Mouse (Mus musculus): ENCODE measurements at regions not wholly inside any gene's neighbourhood (a gene's known extent, or its start where the extent isn't known, plus 50 kb on each side); places are given as distances from the start of the nearest gene placed in this dataset.

DNA sequence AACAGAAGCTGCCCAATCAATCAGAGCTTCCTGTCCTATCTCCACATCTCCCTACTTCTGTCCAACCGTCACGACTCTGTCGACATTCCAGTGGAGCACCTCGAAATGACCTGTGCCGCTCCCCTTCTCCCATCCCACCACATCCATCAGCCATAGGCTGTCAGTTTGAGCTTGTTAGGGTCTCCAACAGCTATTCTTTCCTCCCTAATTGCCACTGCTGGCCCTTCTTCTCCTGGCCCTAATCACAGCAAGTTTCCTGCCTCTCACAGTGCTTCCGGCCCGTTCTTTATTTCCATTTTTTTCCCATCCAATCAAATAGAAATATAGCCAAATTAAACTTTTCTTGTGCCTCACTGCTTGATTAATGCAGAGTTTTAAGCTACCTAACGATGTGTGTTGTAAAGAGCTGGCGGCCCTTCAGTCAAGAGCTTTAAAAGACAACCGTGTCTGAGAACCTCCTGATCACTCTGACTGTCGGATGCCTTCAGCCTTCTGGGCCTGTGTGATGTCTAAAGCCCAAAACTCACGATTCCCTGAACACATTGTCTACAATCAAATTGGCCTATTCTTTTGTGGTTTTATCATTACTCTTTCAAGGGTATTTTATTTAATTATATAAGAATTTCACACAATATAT is 270.3 kb downstream of the Tgfb2 start:
- DNase-seq = no peak

- DNase-seq = no peak
Measured at GRCm38 (mm10) chr1:186434782-186435181, 271.0 kb downstream of the Tgfb2 start.

GRCm38 (mm10) chr1:186434007-186434406 is 271.8 kb downstream of the Tgfb2 start:
- DNase-seq = no peak

- no peak for DNase-seq
Measured at GRCm38 (mm10) chr1:186433169-186433665, 272.6 kb downstream of the Tgfb2 start.

- DNase-seq = no peak
Measured at GRCm38 (mm10) chr1:186425421-186425820, 280.4 kb downstream of the Tgfb2 start.

GRCm38 (mm10) chr1:186424084-186424483 is 281.7 kb downstream of the Tgfb2 start:
- DNase-seq = no peak

DNA sequence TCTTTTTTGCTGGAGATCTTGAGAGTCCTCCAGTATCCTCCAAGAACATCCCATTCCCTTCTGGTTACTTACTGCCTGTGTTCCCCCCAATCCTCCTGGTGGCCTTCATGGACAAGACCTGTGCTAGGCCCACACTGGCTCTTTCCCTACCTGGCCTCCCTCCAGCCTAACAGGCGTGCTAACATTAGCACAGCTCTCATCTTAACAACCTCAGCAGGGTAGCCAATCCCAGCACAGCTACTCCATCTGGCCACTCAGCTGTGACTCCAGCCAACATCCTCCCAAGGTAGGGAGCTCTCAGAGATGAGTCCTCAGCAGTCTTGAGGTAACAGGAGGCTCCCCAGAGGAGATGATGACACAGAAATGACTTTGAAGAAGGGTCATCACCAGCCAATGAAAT is 288.7 kb downstream of the Tgfb2 start:
- DNase-seq = peak; percentile 9 to 17

DNA sequence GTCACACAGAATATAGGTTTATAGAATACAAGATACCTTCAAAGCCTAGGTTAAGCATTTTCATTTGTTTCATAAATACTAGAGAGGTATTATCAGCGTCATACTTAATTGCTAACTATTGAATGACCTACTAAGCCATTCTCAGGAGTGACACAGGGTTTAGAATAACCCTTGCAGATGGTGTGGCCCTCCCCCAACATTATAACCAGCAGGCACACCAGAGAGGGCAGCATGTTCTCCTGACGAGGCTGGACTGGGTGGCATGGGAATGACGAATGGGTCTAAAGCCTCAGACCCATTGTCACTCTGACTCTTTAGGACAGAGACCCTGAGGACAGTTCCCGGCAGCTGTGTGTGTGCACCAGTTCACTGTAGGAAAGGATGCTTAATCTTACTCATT is 290.5 kb downstream of the Tgfb2 start:
- no peak for DNase-seq

DNA sequence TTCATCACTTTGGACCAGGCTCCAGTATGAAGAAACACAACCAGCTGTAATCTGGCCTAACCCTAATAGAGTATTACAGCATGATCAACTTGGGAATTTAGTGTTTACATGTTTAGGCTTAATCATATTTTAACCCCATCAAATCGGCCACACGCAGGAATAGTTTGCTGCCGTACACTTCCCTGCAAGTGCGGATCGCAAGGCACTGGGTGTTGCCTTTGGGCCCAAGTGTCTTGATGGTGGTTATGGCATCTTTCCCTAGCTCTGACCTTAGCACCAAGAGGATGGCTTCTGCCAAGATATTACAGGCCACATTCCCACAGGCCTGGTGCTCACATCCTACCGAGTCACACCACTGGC is 291.9 kb downstream of the Tgfb2 start:
- DNase-seq = no peak

- no peak for DNase-seq
Measured at GRCm38 (mm10) chr1:186413064-186413885, 292.5 kb downstream of the Tgfb2 start.

DNA sequence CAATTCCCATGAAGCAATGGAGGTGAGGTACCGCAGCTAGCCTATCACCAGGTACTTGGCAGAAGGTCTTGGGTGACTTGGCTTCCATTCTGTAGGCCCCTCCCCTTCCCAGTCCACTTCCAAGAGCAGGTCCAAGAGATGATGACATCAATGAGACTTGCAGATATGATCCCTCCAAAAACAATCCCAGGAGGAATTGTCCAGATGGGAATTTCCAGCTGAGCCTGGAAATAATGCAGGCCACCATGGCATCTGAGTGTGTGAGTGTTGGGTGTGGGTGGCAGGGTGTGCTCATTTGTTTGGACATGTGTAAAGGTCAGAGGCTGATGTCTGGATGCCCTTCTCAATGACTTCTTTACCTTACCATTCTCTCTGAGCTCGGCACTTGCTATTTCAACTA is 293.5 kb downstream of the Tgfb2 start:
- DNase-seq = no peak

- no peak for DNase-seq
Measured at GRCm38 (mm10) chr1:186408986-186409441, 291.9 kb upstream of the Lyplal1 start.

DNA sequence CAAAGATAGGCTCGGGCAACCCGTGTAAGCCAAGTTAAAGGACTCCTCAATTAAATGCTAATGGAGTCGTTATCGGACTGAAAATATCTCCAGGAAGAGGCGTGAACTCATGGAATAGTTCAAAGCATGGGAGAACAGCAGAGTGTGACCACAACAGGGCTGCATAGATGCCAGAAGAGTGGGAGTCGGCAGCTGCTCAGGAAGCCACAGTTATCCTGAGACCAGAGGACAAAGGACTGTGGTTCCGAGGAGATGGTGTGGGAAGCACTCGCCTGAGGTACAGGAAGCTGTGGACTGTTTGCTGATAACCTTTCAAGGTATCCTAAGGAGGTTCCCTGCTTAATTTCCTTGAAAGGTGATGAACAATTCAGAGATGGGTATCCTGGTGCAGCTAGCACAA is 290.5 kb upstream of the Lyplal1 start:
- no peak for DNase-seq

- DNase-seq = no peak
Measured at GRCm38 (mm10) chr1:186405693-186406092, 288.6 kb upstream of the Lyplal1 start.

DNA sequence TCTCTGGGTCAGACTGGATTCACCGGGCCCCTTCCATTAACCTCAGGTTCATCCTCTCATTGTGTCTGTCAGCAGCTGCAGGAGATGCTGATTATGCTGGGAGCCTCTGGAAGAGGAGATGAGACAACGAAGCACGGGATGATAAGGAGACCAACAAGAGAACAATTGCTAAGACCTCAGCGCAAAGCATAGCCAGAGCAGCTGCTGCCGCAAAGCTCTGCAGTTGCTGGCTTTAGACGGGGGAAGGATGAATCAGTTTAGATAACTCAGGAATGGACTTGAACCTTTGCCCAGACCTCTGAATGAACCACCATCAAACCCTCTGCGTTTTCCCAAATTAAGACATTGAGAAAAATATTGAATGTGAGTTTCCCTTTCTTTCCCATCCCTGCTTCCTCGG is 282.7 kb upstream of the Lyplal1 start:
- no peak for DNase-seq

- peak in 1 of 2 experiments; percentile 6 for DNase-seq
Measured at GRCm38 (mm10) chr1:186393005-186393404, 275.9 kb upstream of the Lyplal1 start.

GRCm38 (mm10) chr1:186384440-186384839 is 267.3 kb upstream of the Lyplal1 start:
- DNase-seq = no peak

DNA sequence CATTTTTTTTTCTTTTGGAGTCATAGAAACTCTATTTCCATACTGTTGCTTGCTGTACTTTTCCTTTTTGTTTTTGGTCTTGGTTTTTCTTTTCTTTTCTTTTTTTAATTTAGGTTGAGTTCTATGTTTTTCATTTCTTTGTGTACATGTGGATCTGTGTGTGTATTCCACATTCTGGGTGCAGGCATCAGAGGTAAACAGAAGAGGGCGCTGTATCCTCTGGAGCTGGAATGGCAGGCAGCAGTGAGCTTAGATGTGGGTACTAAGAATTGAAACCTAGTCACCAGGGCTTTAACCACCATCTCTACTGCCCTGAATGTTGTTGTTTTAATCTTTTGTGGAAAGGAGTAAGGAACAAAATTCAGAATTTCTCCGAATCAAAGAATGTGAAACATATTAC is 266.3 kb upstream of the Lyplal1 start:
- no peak for DNase-seq

DNA sequence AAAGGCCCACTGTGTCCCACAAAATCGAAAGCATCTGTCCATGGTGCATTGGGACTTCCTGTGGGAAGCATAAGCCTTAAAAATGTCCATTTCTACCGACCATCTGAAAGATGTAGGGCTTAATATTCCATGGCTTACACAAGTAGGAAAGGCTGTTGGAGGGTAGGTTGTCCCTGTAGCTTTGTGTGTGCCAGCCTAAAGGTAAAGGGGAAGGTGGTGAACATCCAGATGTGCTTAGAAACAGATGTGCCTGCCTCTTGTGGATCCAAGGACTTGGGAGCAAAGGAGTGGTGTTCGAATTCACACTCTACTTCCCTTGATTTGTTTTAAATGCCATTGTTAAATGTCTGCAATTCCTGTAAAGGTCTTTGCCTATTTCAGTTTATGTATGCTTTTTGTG is 265.9 kb upstream of the Lyplal1 start:
- DNase-seq = no peak

GRCm38 (mm10) chr1:186379938-186380847 is 263.1 kb upstream of the Lyplal1 start:
- no peak for DNase-seq

- DNase-seq = no peak
Measured at GRCm38 (mm10) chr1:186376906-186377623, 260.0 kb upstream of the Lyplal1 start.

DNA sequence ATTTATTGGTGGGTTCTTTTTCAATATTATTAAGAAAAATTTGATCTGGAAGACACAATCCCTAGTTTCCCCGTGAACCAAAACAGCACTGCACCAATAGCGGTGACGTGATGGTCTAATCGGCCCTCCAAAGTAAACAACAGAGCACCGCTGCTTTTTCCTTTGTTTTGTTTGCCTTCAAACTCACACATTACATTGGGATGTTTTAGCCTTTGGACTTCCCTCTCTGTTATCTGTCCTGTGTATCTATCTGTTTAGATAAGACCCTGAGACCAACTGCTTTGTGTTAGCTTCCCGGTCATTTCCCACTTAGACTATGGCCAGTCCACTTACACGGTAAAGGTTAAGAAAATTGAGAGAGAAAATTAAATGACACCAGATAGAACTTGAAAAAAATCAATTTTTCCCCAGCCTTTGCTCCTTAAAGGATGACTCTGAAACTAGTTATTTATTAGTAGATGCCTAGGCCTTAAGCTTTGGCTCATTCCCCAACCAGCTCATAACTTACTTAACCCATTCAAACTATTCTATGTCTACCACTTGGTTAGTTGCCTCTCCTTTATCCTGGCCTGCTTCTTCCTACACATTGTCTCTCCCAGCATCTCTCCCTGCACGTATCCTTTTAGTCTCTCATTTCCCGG is 257.0 kb upstream of the Lyplal1 start:
- DNase-seq = no peak
